Mouse (Mus musculus): ENCODE results near the gene Olfr1360.
"Not testable (repeated sequence)": the region's sequence is repeated elsewhere in the genome, so short reads cannot be mapped to it uniquely, and the experiment has no call there.

Gene Olfr1360

GRCm38 (mm10) chr13:21677305-21677704 lies at the start of gene Olfr1360:
Gene Olfr1360, minus strand, starts transcription at chr13:21677405.
- DNase-seq (ENCODE audit: inconsistent age in 2 of 2, low spot score in 1 of 2): no peak

DNA sequence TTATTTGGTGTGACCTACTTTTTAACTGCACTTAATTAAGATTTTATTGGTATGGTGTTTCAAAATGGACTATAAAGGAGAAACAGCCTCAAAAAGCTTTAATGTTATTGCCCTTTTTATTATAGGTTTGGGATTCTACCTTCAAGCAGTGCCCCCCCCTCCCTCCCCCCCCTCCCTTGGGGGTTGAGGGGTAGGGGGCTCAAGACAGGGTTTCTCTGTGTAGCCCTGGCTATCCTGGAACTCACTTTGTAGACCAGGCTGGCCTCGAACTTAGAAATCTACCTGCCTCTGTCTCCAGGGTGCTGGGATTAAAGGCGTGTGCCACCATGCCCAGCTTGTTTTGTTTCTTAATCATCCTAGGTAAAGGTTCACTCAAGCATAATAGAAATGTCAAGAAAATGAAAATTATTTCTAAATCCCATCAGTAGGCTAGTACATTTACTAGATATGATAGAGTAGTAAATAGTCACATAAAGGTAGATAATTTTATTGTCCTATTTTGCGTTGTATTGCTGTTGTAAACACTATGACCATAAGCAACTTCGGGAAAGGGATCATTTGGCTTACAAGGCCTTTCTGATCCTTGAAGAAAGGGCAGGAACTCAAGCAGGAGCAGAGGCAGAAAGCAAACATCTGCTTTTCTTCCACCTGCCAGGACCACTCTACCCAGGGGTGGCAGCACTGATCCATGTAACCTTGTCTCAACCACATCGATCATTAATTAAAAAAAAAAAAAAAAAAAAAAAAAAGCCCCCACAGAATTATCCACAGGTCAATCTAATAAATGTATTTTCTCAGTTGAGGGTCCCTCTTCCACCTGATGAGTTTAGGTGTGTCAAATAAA lies 46.0 kb upstream of the Olfr1360 start:
- no peak for DNase-seq (ENCODE audit: inconsistent age in 2 of 2, low spot score in 1 of 2)

- DNase-seq (ENCODE audit: inconsistent age in 2 of 2, low spot score in 1 of 2): no peak
These were observed 45.2 kb upstream of the Olfr1360 start for GRCm38 (mm10) chr13:21722373-21722925.

- peak; percentile 51 to 90 for DNase-seq (ENCODE audit: inconsistent age in 2 of 2, low spot score in 1 of 2)
These were observed 44.7 kb upstream of the Olfr1360 start, which contains the start of gene Hist1h2bm for GRCm38 (mm10) chr13:21721757-21722372. Gene Hist1h2bm, plus strand, starts transcription at chr13:21722044.

DNA sequence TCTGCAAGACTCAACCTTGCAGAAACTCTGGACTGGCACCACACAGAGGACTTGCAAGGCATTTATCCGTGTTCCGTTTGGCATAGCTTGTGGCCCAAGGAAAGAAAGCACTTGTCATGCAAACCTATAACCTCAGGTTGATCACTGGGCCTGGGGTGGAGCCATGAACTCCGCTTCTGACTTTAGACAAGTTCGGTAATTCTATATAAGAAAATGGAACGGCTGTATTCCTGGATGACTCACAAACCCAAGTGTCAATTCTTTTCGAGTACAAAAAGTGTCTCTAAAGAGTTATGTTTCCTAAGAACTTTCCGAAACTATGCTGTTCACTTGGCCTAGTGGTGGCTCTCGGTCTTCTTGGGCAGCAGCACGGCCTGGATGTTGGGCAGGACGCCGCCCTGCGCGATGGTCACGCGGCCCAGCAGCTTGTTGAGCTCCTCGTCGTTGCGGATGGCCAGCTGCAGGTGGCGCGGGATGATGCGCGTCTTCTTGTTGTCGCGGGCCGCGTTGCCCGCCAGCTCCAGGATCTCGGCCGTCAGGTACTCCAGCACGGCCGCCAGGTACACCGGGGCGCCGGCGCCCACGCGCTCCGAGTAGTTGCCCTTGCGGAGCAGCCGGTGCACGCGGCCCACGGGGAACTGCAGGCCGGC lies 44.0 kb upstream of the Olfr1360 start:
- DNase-seq (ENCODE audit: inconsistent age in 2 of 2, low spot score in 1 of 2): not testable (repeated sequence)

DNA sequence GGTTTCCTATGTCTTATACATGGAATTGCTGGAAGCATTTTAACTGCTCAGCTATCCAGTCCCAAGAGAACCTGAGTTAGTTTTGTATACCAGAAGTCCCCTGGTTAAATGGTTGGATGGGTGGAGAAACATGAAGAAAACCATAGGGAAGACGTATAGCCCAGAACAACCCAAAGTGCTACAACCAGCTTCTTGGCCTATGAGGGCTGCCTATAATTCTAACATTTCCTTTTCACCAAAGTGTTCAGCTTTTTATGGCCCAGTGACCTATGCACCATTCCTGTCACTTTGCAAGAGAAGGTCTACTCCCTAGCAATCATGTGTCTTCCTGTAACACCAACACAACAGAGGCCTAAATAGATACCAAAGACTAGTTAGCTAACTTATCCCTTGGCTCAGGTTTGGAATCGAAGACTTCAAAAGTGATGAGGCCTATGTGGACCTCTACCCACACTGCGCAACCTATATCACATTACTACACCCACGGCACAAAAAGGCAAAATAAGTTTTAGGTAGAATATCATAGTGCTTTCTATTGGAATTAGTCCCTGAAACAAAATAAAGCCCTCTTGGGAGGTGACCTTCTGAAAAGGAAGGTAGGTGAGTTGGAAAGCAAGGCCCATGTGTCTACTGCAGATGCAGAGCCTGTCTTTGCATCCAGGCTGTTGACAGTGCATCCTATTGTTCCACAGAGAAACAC lies 41.3 kb upstream of the Olfr1360 start:
- DNase-seq (ENCODE audit: inconsistent age in 2 of 2, low spot score in 1 of 2): no peak

- peak; percentile 79 to 94 for DNase-seq (ENCODE audit: inconsistent age in 2 of 2, low spot score in 1 of 2)
These were observed 40.5 kb upstream of the Olfr1360 start, which contains the start of gene Hist1h3h for GRCm38 (mm10) chr13:21717397-21718357. Gene Hist1h3h, plus strand, starts transcription at chr13:21717659.

DNA sequence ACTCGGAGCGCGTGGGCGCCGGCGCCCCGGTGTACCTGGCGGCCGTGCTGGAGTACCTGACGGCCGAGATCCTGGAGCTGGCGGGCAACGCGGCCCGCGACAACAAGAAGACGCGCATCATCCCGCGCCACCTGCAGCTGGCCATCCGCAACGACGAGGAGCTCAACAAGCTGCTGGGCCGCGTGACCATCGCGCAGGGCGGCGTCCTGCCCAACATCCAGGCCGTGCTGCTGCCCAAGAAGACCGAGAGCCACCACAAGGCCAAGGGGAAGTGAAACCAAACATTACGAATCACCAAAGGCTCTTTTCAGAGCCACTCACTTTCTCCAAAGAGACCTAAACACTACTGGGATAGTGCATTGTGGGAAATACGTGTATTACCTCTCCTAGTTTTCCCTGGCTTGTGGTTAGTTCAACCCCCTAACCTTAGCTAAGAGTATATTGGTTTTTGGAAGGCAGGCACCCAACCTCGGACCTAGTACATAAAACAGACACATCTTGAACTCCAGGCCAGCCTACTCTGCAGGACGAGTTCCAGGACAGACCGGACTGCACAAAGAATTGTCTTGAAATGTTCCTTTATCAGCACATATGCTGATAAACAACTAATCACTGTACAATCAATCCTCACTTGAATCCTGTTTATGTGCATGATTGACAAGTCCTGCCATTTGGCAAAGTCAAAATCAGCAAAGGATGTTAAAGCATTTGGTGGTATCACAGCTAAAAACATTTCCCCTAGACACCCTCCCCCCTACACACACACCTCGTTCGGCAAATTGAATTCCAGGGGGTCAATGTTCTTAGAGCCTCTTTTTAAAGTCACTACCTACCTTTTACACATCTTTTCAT lies 39.6 kb upstream of the Olfr1360 start:
- peak; percentile 20 to 72 for DNase-seq (ENCODE audit: inconsistent age in 2 of 2, low spot score in 1 of 2)

DNA sequence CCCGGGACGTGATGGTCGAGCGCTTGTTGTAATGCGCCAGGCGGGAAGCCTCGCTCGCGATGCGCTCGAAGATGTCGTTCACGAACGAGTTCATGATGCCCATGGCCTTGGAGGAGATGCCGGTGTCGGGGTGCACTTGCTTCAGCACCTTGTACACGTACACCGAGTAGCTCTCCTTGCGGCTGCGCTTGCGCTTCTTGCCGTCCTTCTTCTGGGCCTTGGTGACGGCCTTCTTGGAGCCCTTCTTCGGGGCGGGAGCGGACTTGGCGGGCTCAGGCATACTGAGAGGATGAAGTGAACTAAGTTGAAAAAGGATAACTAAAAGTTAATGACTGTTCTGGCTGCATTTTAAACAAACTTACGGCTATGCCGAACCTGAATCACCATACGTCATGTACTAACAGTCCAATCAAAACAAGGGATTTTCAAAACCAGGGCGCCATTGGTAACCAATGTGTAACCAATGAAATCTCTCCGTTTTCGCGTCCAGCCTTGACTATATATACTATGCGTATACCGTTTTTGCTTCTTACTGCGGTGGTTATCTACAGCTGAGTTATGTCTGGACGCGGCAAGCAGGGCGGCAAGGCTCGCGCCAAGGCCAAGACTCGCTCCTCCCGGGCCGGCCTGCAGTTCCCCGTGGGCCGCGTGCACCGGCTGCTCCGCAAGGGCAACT lies 38.8 kb upstream of the Olfr1360 start, which contains the start of the genes Hist1h2bl and Hist1h2ai:
Gene Hist1h2bl (minus strand): TSS at position 280 of the 676 bp plus-strand sequence.
Gene Hist1h2ai (plus strand): TSS at position 559 of the 676 bp plus-strand sequence.
- peak; percentile 85 to 96 for DNase-seq (ENCODE audit: inconsistent age in 2 of 2, low spot score in 1 of 2)

GRCm38 (mm10) chr13:21715131-21715863 lies 38.1 kb upstream of the Olfr1360 start:
- no peak for DNase-seq (ENCODE audit: inconsistent age in 2 of 2, low spot score in 1 of 2)

DNA sequence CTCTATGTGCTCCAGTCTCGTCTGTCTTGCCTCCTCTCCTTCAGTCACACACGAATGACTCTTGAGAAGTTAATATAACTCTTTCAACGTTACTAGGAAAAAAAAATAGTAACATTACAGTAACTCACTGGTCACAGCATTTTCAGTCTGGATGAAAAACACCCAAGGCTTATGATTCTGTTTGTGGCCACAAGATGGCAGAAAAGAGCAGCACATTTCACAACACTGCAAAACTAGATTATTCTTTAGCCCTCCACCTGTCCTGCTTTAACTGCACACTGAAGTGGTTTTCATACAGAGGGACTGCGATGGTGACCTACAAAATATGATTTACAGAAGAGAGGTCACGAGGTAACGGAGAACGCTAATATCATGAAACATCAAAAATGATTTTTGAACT lies 37.5 kb upstream of the Olfr1360 start:
- DNase-seq (ENCODE audit: inconsistent age in 2 of 2, low spot score in 1 of 2): peak; percentile 51 to 90

- DNase-seq (ENCODE audit: inconsistent age in 2 of 2, low spot score in 1 of 2): no peak
These were observed 34.5 kb upstream of the Olfr1360 start for GRCm38 (mm10) chr13:21711698-21712097.

- DNase-seq (ENCODE audit: inconsistent age in 2 of 2, low spot score in 1 of 2): peak; percentile 80 to 96
These were observed 33.8 kb upstream of the Olfr1360 start for GRCm38 (mm10) chr13:21710821-21711525.

GRCm38 (mm10) chr13:21710031-21710711 lies 33.0 kb upstream of the Olfr1360 start:
- peak; percentile 90 to 98 for DNase-seq (ENCODE audit: inconsistent age in 2 of 2, low spot score in 1 of 2)

DNA sequence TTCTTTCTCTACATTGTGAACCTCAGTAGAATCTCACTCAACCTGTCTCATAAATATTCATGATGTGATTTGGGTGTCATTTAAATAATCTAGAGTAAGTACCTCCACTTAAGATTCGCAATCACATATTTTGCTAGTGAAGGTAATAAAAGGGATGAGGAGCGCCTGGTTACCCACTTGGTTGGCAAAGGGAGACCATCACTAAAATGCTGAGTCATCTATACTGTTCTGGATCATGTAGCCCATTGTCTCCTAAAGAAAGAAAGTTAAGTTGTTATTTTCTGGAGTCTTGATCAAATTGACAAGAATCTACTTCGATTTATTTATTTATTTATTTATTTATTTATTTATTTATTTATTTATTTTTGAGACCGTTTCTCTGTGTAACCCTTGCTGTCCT lies 29.5 kb upstream of the Olfr1360 start:
- peak in 1 of 2 experiments; percentile 9 for DNase-seq (ENCODE audit: inconsistent age in 2 of 2, low spot score in 1 of 2)

GRCm38 (mm10) chr13:21697811-21698210 lies 20.6 kb upstream of the Olfr1360 start, which contains the start of gene Olfr1359:
Gene Olfr1359, plus strand, starts transcription at chr13:21698111.
- no peak for DNase-seq (ENCODE audit: inconsistent age in 2 of 2, low spot score in 1 of 2)
